Mouse (Mus musculus): ENCODE results near the gene Mark1. TPM values are rescaled to one million over a fixed set of nuclear protein-coding genes. Genes with fewer than 3 reads are reported as not detected.

Gene Mark1
- total RNA-seq, 2 experiments from 2014 or later, result 0.10 TPM; not detected in 1

DNA sequence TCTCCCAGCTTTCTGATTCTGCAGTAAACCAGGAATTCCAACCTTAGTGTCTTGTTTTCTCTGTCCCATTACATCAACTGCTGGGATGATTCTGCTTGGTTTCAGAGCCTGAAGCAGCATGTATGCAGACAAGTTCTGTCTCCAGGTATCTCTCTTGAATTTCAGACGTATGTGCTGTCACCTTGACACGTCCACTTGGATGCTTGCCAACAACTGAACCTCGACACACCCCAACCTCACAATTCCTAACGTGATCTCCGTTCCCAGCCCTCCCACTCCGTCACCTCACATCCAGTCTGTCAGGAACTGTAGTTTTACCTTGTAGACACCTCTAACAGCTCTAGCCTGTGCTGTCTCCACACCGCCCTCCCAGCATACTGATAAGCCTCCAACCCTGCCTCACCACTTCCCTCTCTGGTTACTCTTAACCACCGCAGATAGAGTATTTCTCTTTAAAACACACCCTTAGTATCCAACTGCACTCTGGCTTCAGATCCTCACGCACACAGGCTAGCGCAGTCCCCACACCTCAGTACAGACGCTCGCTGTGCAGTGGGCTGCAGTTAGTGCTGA, 36.2 kb downstream of the Mark1 start:
- ATAC-seq (replicated peaks; ENCODE audit: poor library complexity), result peak; percentile 91

DNA sequence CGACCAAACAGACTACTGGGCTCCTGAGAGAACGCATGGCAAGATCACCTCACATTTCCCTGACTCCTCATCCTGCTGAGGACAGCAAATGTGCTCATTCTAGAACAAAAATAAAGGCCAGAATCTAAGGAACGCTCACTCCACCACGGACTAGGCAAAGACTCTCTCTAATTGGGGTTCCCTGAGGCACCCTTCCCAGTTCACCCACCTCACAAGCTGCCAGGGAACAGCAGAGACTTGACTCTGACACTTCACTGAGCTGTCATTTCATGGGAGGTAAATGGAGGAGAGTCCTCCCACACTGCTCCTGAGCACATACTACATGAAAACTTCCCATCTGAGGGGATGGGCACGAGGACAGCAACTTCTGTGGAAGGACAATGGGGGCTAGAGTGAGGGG, 37.5 kb downstream of the Mark1 start:
- ATAC-seq (replicated peaks; ENCODE audit: poor library complexity), result no peak

DNA sequence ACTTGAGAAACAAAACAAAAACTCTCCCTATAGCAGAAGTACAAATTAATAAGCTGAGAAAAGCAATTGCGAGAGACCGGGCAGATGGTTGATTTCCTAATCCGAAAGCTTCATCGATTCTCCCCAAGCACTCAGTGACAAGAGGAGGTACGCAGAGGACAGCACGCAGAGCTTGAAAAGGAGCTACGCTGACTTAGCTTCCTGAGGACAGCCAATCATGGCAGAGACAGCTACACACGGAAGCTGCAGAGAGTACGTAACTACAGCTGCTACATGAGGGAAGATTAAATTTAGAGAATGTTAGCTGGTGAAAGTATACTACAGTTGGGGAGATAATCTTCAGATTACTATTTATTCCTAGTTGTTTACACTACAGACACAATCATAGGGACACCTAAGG, 40.6 kb downstream of the Mark1 start:
- ATAC-seq (replicated peaks; ENCODE audit: poor library complexity), result no peak

DNA sequence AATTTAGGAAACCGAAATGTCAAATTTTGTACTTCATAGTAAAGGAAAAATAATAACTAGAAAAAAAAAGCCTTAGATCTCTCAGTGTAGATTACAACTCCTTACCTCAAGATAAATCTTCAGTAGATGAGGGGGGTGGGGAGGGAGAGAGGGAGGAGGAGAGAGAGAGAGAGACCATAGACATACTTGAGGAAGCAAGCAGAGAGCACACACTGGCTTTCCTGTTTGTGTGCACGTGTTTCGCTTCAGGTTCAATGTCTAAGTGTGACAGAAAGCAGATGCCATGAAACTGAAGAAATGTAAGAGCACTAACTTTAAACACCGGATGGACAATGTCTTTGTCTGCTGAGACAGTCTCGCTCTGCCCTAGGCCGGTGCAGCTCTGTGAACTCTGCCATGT, 41.0 kb downstream of the Mark1 start:
- ATAC-seq (replicated peaks; ENCODE audit: poor library complexity), result no peak

DNA sequence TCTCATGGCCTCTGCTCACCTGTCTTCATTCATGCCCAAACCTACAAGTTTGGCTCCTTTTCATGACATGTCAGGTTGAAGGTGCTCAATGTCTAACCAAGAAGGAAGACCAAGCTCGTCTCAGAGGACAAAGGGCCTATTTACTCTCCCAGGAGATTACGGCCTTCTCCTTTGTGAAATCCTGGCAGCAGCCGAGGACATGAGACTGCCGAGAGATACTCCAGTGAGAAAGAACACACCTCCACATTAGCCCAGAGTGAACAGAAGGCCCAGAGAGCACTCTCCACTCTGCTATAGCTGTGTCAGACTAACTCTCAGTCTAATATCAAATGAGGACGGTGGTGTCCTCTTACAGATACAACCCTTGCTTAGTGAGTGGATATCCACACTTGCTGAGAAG, 47.6 kb downstream of the Mark1 start:
- no peak for ATAC-seq (replicated peaks; ENCODE audit: poor library complexity)

DNA sequence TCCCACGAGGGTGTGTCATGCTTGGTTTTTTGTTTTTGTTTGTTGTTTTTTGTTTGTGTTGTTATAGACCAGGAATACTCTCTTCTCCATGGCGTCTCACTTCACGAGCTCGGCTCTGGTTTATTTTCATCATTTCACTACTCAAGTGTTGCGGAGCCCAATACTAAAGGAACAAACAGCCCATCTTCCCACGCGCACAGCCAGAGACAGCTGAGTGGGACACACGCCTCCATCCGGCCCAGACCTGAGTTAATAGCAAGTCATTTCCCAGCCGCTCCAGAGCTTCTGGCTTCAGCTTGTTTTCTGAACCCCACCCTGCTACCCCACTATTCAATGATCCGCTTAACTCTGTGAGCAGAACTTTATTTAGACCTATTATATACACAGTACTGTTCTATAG, 48.3 kb downstream of the Mark1 start:
- no peak for ATAC-seq (replicated peaks; ENCODE audit: poor library complexity)

DNA sequence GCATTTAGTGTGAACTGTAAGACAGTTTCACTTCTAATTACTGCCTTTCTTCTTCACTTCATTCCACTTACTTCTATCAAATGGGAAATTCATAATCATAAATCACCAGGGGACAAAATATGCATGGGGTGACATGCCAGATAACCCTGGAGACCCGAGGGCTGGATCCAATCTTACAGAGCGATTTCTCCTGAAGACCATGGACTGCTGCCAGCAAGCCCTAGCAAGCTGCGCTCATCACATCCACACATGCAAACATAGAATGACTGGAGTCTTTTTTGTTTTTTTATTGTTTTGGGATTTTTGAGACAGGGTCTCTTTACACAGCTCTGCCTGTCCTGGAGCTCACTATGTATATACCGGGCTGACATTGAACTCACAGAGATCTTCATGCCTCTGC, 61.3 kb downstream of the Mark1 start:
- ATAC-seq (replicated peaks; ENCODE audit: poor library complexity), result 0 out of 2 replicates have a peak, but pooled peaks have one; percentile 10

DNA sequence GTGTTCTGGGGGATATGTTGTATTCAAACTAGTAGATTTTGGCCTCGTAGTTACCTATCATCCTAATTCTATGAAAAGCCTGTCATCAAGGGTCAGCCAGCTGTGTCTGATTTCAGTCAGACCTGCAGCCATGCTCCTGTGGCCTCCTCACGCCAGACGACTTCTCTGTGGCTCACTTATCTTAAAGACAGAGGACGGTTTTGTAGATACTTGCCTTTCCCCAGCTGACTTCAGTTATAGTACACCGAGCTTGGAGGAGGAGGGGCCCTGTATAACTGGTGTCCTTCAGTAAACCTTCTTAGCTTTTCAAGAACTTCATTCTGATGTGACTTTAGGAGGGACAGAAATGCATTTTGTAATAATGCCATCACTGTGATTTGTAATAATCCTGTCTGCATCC, 63.4 kb downstream of the Mark1 start:
- peak; percentile 33; the same call in 1 of the 2 replicates for ATAC-seq (replicated peaks; ENCODE audit: poor library complexity)

DNA sequence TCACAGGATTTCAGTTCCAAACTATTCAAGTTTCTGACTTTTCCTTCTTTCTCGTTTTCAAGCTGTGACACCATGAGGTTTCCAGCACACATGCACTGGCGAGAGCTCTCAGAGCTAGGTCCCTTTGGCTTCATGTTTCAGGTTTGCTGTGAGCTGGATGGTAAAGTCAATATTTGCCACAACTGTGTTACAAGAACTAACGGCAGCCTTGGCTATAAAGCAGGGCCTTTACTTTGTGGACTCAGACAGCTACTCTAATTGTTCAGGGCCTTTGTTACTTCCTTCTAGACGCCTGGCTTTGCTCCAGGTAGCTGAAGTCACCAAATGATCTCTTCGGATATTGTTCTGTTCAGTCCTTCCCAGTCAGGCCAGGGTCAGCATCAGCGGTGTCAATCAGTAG, 63.9 kb downstream of the Mark1 start:
- no peak for ATAC-seq (replicated peaks; ENCODE audit: poor library complexity)

DNA sequence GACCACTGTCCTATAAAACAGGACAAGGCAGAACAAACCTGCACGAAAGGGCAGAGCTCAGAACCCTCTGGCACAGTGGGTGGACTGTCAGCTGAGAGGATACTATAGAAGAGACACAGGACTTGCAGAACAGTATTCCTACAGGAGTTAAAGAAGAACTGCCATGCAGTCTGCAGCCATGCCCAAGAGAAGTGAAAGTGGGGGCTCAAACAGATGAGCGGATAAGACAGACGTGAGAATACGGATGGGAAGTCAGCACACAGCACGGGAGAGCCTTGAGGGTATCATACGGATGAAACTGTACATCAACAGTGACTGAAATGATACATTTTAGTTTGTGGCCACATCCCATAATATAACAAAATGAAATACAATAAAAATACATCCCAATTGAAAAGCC, 68.3 kb downstream of the Mark1 start:
- ATAC-seq (replicated peaks; ENCODE audit: poor library complexity), result peak; percentile 26; the same call in 1 of the 2 replicates

DNA sequence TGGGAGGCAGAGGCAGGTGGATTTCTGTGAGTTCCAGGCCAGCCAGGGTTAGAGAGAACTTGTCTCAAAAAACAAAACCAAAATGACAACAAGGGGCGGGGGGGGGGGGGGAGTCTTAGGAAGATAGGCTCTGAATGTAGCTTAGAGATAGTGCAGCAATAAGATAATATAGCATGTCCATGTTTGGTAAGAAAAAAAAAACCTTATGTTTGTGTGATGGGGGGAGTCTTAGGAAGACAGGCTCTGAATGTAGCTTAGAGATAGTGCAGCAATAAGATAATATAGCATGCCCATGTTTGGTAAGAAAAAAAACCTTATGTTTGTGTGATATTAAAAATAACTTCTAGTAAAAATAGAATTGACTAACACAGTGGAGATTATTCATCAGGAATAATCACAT, 71.0 kb downstream of the Mark1 start:
- ATAC-seq (replicated peaks; ENCODE audit: poor library complexity), result peak; percentile 77

DNA sequence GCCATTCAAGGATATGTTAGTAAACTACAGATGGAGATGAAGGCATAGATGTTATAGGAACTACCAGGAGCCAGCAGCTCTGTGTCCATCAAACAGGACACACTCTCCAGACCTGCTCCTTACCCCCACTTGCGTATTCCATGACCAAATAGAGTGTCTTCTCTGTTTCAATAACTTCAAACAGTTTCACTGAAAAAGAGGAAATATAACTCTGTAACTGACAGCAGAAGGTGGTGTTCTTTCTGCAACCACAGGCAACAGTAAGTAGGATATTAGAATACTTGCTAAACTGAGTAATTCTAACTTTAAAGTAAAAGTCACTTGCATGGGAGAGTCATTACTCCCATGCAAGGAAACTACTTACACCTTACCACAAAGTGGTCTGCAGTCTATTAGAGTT, 71.5 kb downstream of the Mark1 start:
- peak; percentile 74 for ATAC-seq (replicated peaks; ENCODE audit: poor library complexity)

DNA sequence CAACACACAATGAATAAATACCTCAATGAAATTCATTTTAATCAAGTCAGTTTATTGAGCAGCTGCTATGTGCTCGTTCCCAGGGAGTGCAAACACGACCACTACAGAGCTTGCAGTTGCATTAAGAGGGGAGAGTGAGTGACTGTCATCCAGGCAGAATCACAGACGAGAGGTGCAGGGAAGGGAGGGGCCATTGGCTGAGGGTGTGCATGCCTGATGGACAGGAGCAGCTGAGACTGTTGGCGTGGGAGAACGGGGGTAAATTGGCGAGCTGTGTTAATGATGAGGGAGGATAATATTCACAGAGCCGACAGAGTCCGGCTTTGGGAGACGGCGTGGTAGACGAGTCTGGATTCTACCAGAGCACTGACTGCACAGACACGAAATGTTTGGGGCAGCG, 76.5 kb downstream of the Mark1 start:
- ATAC-seq (replicated peaks; ENCODE audit: poor library complexity), result no peak

DNA sequence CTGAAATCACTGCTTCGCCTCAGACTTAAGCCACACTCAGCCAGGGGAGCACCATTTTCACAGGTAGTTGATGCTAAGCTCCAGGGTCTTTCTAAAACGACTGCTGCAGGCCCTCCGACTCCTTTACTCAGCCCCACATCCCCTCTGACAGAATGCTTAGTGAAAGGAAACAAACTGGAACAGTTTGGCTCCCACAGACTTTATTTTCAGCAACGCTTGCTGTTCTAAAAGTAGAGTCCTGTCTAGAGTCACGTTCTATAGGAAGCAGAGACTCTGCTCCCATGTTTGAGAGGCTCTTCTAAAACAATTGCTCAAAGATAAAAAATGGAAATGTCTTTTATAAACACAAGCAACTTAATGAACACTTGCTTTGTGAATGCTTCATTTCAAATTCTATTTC, 79.3 kb downstream of the Mark1 start:
- no peak for ATAC-seq (replicated peaks; ENCODE audit: poor library complexity)

DNA sequence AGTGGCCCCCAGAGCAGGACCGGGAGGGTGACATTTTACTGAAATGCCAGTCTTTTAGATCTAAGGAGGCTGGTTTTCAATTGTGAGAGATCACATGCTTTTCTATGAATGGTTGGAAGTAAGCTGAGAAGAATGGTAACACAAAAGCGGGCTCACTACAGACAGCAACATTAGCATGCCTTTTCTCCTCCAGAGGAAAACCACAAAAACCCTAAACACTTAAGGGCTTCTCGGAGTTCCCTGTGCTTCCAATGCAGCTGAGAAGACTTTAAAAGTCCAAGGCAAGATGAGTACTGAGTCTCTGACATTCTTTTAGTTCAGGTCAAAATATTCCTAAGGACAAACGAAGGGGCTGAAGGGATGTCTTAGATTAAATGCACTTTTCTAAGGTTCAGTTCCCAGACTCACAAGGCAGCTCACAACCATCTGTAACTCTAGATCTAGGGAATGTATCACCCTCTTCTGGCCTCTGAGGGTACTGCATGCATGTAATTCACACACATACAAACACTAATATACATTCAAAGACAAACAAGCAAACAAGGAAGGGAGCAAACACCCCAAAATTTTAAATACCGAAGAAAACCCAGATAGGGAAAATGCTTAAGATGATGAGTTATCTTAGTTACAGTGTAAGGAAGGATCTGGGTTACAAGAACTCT, 81.0 kb downstream of the Mark1 start:
- ATAC-seq (replicated peaks; ENCODE audit: poor library complexity), result peak; percentile 93

DNA sequence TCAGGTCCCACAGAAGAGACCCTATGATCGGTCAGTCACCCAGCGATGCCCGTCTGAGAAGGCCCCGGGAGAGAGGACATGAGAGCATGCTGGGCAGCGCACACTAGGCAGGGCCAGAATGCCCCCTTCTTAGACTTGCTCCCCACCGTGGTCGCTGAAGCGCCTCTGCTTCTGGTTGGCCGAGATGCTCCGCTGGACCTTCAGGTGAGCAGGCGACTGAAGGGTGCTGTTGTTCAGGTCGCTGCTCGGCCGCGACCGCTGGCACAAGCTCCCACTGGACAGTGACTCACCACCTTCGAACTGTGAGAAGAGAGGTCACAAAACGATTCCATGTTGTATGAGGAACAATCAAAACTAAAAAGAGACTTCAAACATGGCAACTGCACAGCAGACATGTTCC, 87.0 kb downstream of the Mark1 start:
- ATAC-seq (replicated peaks; ENCODE audit: poor library complexity), result no peak

DNA sequence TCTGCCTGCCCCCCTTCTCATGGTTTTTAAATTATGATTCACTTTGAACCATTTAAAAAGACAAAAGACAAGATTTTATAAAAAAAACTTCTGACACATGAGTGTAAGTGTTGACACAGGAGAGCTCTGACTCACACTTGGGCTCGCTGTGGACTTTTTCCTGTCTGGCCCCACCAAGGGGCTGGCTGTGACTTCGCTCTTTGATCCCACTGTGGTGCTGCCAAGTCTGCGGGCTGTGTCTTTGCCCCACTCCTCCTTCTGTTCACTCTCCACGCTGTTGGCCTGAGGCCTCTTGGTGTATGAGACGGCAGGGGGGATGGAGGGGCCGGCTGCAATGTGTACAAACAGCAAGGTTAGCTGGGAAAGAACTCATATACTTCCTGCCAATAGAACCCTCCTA, 87.5 kb downstream of the Mark1 start:
- ATAC-seq (replicated peaks; ENCODE audit: poor library complexity), result no peak

DNA sequence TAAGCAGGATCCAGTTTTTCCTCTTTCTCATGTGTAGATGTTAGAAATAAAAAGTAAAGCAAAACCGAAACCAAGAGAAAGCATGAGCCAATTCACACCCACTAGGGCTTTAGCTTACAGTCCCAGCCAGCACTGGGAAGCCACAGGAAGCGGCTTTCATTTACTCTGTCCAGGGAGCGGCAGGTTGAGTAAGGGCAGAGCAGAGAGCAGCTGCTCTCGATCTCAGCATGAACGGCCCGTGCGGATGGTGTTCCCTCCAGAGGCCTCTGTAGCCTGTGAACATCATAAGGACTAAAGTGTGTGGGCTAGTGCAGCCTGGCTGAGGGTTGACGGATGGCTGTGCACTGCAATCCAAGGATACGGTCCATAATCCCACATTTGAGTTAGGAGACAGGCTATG, 90.8 kb downstream of the Mark1 start:
- peak; percentile 89 for ATAC-seq (replicated peaks; ENCODE audit: poor library complexity)

DNA sequence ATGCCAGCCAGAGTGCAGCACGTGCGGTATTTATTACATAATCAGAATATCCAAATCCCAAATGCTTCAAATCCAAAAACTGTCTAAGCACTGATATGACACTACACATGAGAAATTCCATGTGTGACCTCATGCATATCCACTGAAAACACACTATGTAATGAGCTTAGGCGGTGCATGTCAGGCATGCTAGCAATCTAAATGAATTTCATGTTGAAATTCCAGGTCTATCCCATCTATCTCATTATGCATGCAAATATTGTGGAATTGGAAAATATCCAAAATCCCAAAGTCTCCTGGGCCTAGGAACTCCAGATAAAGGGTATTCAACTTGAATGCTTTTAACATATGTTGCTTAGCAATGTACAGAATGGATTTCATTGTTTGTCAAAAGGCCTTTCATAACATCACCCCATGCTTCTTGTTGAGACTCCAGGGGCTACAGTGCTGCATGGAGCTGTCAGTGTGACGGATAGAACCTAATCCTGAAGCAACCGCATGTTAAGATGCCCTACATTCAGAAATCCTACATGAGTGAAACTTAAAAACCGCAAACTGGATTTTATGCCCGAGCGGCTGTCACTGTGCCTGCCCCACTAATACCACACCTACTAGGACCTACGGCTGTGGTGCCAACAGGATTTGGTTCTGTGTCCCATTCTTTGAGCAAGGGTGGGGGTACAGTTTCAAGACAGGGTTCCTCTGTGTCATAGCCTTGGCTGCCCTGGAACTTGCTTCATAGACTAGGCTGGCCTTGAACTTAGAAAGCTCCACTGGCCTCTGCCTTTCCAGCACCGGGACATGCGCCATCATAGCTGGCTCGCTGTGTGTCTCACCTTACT, 93.2 kb downstream of the Mark1 start:
- no peak for ATAC-seq (replicated peaks; ENCODE audit: poor library complexity)

DNA sequence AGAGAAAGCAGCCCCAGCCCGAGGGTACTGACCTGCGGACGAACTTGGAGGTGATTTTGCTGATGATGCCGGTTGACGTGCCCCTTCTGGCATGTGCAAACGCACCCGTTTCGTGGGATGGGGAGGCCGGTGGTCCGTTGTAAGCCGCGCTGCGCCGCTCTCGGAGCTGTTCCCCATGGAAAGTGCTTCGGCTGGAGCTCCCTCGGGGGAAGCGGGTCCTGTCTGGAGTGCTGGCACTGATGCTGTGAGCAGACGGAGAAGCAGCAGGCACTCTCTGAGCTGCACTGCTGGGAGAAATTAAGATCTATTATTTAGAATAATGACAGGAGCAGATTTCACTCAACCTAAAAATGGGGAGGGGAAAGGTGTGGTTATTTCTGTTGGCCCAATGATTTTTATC, 94.0 kb downstream of the Mark1 start:
- ATAC-seq (replicated peaks; ENCODE audit: poor library complexity), result no peak

DNA sequence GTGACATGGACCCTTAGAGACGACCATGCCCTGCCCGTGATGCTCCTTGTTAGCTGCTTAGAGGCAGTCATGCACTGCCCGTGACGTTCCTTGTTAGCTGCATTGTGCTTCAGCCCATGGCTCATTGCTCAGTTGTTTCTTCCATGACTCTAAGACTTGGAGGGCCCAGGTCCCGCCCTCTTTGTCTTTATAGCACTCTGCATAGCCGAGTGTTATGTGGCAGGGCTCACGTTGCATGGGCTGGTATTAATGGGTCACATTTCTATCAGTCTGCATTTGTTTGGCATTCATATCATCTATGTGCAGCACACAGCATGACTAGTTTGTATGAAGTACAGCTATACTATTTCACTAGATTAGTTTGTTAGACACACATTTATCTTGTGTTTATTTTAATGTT, 95.7 kb downstream of the Mark1 start:
- no peak for ATAC-seq (replicated peaks; ENCODE audit: poor library complexity)

DNA sequence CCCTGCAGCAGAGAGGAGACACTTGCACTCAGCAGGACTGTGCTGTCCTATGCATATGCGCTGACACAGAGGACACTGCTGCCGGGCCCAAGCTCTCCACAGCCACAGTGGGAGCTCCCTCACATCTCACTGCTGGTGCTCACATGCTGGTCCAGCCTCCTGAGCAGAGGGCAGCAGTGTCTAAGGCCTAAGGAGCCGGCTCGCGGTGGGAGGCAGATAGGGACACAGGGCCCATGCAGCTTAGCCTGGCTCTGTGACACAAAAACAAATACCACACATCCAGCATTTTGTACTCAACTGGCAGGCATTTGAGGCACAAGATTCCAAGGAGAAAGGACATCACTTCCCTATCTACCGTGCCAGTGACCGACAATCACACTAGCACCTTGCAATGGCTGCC, 96.5 kb downstream of the Mark1 start:
- no peak for ATAC-seq (replicated peaks; ENCODE audit: poor library complexity)
